Mouse (Mus musculus) megakaryocyte, embryonic 14.5 days (primary cell): ENCODE data around the gene Clec16a. TPM values are rescaled to one million over a fixed set of nuclear protein-coding genes. Genes with fewer than 3 reads are reported as not detected.

Source experiments
- H3K27me3 ChIP-seq: replicated peaks from 2 replicates; pipeline ENCODE3; 2012; ENCODE audit warnings: inconsistent platforms
- H3K36me3 ChIP-seq: replicated peaks from 2 replicates; pipeline ENCODE3; 2012; ENCODE audit warnings: low read length, inconsistent platforms, mixed read lengths
- H3K4me1 ChIP-seq: 2 replicates; pipeline ENCODE4 v1.6.1; 2012; ENCODE audit warnings: inconsistent platforms
- H3K4me3 ChIP-seq: replicated peaks from 2 replicates; pipeline ENCODE3; 2012; ENCODE audit warnings: moderate library complexity, mild to moderate bottlenecking, inconsistent platforms
- H3K9me3 ChIP-seq: 2 replicates; pipeline ENCODE4 v1.6.1; 2012; ENCODE audit warnings: inconsistent platforms
- FLI1 ChIP-seq: IDR thresholded peaks from 2 replicates; pipeline ENCODE4 v1.6.1; 2012; ENCODE audit warnings: low read length, inconsistent platforms, mixed read lengths
- GATA1 ChIP-seq: IDR thresholded peaks from 3 replicates; pipeline ENCODE4 v1.6.1; 2012; ENCODE audit warnings: mixed read lengths, low read length, inconsistent platforms, borderline replicate concordance
- polyA plus RNA-seq: library from polyadenylated mRNA; stranded (reverse); fragments of >175 nt; gene quantifications from 2 replicates; pipeline ENCODE4 v1.2.3, GENCODE M21; 2012; ENCODE audit warnings: low replicate concordance; ENCODE audit not compliant: insufficient read depth

Gene Clec16a
- polyA plus RNA-seq, 1 experiment: 10.4 TPM

GRCm38 (mm10) chr16:10668453-10668852 lies 123.3 kb downstream of the Clec16a start:
- Histone ChIP-seq H3K9me3 (no peaks in the 10 kb centered on the region), H3K36me3 (peaks cover 66% of the 10 kb centered on the region), H3K4me1 (peaks cover 83% of the 10 kb centered on the region), H3K27me3 (no peaks in the 10 kb centered on the region), H3K4me3 (no peak overlapping the region)
- TF ChIP-seq FLI1 (no peak), GATA1 (no peak)

- Histone ChIP-seq H3K36me3 (peaks cover 63% of the 10 kb centered on the region), H3K4me1 (peaks cover 81% of the 10 kb centered on the region)
- TF ChIP-seq FLI1 (no peak), GATA1 (no peak)
Measured at GRCm38 (mm10) chr16:10668991-10669703, 124.0 kb downstream of the Clec16a start.

GRCm38 (mm10) chr16:10669936-10670335 lies 124.8 kb downstream of the Clec16a start:
- Histone ChIP-seq H3K4me1 (peaks cover 80% of the 10 kb centered on the region), H3K27me3 (no peaks in the 10 kb centered on the region), H3K36me3 (peaks cover 65% of the 10 kb centered on the region), H3K9me3 (no peaks in the 10 kb centered on the region), H3K4me3 (no peak overlapping the region)
- no peak for TF ChIP-seq FLI1
- TF ChIP-seq GATA1: no peak

More at GRCm38 (mm10) chr16:10668991-10669703, 124.0 kb downstream of the Clec16a start:
- Histone ChIP-seq H3K27me3 (no peaks in the 10 kb centered on the region), H3K9me3 (no peaks in the 10 kb centered on the region), H3K4me3 (no peak overlapping the region)

GRCm38 (mm10) chr16:10672490-10672889 lies 127.4 kb downstream of the Clec16a start:
- H3K4me1 ChIP-seq: peaks cover 80% of the 10 kb centered on the region
- H3K4me3 ChIP-seq: no peak overlapping the region
- H3K27me3 ChIP-seq: no peaks in the 10 kb centered on the region
- TF ChIP-seq GATA1 (no peak), FLI1 (no peak)
- H3K36me3 ChIP-seq: peaks cover 64% of the 10 kb centered on the region
- no peaks in the 10 kb centered on the region for H3K9me3 ChIP-seq

- H3K36me3 ChIP-seq: peaks cover 65% of the 10 kb centered on the region
- no peak for TF ChIP-seq GATA1
- no peak for TF ChIP-seq FLI1
- no peak overlapping the region for H3K4me3 ChIP-seq
- no peaks in the 10 kb centered on the region for H3K27me3 ChIP-seq
- no peaks in the 10 kb centered on the region for H3K9me3 ChIP-seq
- H3K4me1 ChIP-seq: peaks cover 76% of the 10 kb centered on the region
Measured at GRCm38 (mm10) chr16:10674020-10674419, 128.9 kb downstream of the Clec16a start.

- H3K27me3 ChIP-seq: no peaks in the 10 kb centered on the region
- no peaks in the 10 kb centered on the region for H3K9me3 ChIP-seq
- TF ChIP-seq FLI1: no peak
- TF ChIP-seq GATA1: no peak
- H3K4me1 ChIP-seq: peaks cover 77% of the 10 kb centered on the region
- H3K36me3 ChIP-seq: peaks cover 66% of the 10 kb centered on the region
- no peak overlapping the region for H3K4me3 ChIP-seq
Measured at GRCm38 (mm10) chr16:10674957-10675356, 129.8 kb downstream of the Clec16a start.

GRCm38 (mm10) chr16:10675612-10676011 lies 130.5 kb downstream of the Clec16a start:
- Histone ChIP-seq H3K9me3 (no peaks in the 10 kb centered on the region), H3K27me3 (no peaks in the 10 kb centered on the region), H3K4me3 (no peak overlapping the region), H3K4me1 (peaks cover 77% of the 10 kb centered on the region), H3K36me3 (peaks cover 61% of the 10 kb centered on the region)
- TF ChIP-seq GATA1 (no peak), FLI1 (no peak)

GRCm38 (mm10) chr16:10676461-10677066 lies 131.4 kb downstream of the Clec16a start:
- TF ChIP-seq GATA1 (peak; percentile 82; the same call in 1 of the 3 replicates), FLI1 (no peak)
- Histone ChIP-seq H3K4me1 (peaks cover 76% of the 10 kb centered on the region), H3K36me3 (peaks cover 65% of the 10 kb centered on the region), H3K27me3 (no peaks in the 10 kb centered on the region), H3K9me3 (no peaks in the 10 kb centered on the region), H3K4me3 (peak overlapping the region; percentile 76)

GRCm38 (mm10) chr16:10682521-10682920 lies 137.4 kb downstream of the Clec16a start:
- no peak overlapping the region for H3K4me3 ChIP-seq
- H3K36me3 ChIP-seq: peaks cover 68% of the 10 kb centered on the region
- no peaks in the 10 kb centered on the region for H3K9me3 ChIP-seq
- H3K4me1 ChIP-seq: peaks cover 52% of the 10 kb centered on the region
- TF ChIP-seq FLI1 (no peak), GATA1 (no peak)
- H3K27me3 ChIP-seq: no peaks in the 10 kb centered on the region

GRCm38 (mm10) chr16:10683193-10684000 lies 138.3 kb downstream of the Clec16a start:
- peaks cover 71% of the 10 kb centered on the region for H3K36me3 ChIP-seq
- H3K4me1 ChIP-seq: peaks cover 56% of the 10 kb centered on the region
- H3K9me3 ChIP-seq: no peaks in the 10 kb centered on the region
- TF ChIP-seq FLI1 (no peak), GATA1 (no peak)
- no peaks in the 10 kb centered on the region for H3K27me3 ChIP-seq
- H3K4me3 ChIP-seq: no peak overlapping the region
